Mouse (Mus musculus) lung, postnatal 14 days (tissue): ENCODE results near the gene Rbm15.

Source experiments
- DNase-seq: peaks from one replicate; pipeline ENCODE4 v3.0.0; 2021

The Rbm15 gene

DNA sequence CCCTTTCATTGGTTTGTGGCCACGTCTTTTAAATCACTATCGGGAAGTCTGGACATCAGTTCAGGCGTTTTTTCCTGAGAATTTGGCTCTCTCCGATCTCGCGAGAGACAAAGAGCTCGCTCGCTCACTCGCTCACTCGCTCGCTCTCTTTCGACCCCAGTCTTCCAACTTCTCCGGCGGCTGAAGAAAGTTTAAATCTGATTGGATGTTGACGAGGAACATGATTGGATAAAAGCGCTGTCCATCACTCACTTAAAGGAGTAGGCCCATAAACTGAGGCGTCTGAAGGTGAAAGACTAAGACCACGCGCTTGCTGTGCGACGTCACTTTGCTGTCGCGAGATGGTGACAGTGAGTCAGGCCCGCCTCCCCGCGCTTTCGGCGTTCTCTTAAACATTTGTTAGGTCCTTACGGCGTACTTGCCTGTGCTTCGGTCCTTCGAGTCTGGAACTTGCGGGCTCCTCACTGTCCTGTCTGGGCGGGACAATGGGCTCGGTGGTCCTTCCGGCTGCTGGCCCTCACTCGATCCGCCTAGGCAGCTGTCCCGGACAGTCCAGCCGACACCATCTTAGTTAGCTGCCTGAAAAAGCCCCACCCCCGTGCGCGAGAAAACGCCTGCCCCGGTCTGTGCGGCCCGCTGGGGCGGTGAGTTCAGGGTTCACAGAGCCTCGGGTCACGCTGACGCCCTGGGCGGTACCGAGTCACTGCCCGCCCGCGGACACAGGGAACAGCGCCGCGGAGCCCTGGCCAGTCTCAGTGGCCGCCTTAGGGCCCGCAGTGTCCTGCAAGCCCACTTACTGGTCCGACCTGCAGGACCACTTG lies at the start of gene Rbm15:
Gene Rbm15, minus strand, starts transcription at position 293 of the 821 bp plus-strand sequence.
- DNase-seq: peak; percentile 97

DNA sequence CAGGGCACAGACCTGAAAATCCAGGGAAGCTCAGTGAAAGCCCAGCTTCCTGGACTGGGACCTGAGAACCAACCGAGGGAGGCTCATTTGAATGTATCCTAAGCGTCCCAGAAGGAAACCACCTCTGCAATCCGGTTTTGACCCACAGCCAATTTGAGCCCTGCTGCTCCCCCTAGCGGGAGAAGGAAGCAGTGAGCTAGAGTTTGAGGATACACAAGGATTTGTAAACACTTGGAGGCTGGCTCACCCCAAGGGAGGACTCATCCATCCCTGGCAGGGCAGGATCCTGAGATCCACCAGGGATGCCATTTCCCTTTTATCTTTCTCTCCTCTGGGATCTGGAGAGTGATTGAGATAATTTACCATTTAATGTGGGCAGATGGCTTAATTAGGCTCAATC lies 45.9 kb upstream of the Rbm15 start:
- peak; percentile 73 for DNase-seq

GRCm38 (mm10) chr3:107378626-107379025 lies 45.2 kb upstream of the Rbm15 start:
- DNase-seq: no peak

DNA sequence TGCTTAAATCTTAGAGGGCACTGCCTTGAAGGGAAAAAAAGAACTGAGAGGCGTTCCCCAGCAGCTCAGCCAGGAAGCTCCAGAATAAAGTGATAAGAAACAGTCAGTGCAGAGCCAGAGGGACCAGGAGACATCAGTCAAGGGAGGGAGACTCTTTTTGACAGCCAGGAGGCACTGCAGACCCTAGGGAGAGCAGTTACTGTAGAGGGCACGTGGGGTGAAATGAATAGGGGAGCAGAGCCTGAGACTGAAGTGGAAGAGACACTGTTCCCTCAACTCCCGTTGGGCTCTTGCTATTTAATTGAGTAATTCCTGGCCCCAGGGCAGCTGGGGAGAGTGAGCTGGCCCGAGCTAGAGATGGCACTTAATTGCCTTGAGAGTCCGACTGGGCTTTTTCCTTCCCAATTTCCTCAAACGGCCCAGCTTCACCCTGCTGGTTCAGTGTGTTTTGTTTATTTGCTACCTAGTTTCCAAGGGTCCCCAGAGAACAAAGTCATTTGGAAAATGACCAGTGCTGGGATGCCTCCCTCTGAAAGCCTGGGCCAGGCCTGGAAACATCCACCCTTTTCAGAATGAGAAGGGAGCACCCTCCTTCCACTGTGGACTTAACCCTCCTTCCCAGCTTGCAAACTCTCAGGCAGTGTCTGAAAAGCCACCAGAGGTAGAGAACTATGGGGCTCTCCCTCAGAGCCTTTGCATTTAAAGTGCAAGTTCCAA lies 41.6 kb upstream of the Rbm15 start:
- no peak for DNase-seq

GRCm38 (mm10) chr3:107369156-107369555 lies 35.7 kb upstream of the Rbm15 start:
- no peak for DNase-seq

- no peak for DNase-seq
Observed at GRCm38 (mm10) chr3:107367938-107368599, 34.6 kb upstream of the Rbm15 start.

DNA sequence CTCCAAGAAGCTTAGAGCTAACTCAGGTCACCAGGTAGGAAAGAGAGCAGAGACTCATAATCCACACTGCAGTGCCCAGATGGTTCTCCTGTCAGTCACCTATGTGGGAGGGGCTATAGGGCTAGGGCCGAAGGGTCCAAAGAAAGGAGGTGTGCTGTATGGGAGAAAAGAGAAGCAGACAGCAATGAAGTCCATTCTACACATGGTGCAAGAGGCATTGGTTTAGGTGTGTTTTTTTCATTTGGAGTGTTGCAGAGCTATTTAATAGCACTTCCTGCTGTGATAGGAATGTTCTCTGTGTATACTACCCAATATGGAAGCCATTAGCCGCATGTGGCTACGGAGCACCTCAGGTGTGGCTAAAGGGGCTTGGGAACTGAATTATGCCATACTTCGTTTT lies 31.9 kb upstream of the Rbm15 start:
- no peak for DNase-seq

- DNase-seq: no peak
Observed at GRCm38 (mm10) chr3:107363391-107363790, 29.9 kb upstream of the Rbm15 start.

DNA sequence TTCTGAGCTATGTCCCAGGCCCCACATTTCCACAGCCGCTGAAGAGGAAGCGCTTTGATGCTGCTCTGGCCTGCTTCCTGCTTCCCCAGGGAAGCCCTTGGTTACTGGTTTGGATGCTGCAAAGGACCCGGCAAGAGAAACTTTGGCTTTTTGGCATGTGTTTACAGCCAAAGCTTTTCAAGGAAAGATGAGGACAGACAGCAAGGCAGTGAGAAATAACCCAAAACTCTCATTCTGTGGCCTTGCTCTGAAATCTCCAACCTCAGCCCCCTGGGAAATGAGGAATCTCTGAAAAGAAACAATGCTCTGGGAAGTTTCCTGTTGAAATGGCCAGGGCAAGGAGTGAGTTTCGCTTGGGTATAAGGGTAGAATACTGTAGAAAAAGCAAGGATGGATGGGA lies 26.9 kb upstream of the Rbm15 start:
- no peak for DNase-seq

GRCm38 (mm10) chr3:107357700-107358234 lies 24.3 kb upstream of the Rbm15 start:
- DNase-seq: no peak

GRCm38 (mm10) chr3:107356964-107357441 lies 23.5 kb upstream of the Rbm15 start:
- DNase-seq: peak; percentile 83

DNA sequence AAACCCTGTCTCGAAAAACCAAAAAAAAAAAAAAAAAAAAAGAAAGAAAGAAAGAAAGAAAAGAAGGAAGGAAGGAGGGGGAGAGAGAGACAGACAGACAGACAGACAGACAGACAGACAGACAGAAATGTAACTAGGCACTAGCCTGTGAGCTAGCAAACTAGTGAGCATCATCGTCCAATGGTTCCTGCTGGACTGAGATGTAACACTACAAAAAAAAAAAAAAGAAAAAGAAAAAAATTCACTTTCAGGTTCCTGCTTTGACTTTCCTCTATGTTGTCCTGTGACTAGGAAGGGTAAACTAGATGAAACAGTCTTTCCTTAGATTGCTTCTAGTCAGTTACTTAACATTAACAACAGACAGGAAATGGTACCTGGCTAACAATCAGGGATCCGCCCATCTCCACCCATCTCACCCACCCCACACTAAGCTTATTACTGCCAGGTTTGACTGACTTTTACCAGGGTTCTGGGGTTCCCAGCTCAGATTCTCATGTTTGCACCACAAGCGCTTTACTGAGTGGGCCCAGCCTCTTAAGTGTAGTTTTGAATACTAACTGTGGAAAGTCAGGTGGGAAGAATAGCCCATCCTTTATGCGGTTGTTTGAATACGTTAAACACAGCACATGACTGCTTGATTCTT lies 22.3 kb upstream of the Rbm15 start:
- no peak for DNase-seq

DNA sequence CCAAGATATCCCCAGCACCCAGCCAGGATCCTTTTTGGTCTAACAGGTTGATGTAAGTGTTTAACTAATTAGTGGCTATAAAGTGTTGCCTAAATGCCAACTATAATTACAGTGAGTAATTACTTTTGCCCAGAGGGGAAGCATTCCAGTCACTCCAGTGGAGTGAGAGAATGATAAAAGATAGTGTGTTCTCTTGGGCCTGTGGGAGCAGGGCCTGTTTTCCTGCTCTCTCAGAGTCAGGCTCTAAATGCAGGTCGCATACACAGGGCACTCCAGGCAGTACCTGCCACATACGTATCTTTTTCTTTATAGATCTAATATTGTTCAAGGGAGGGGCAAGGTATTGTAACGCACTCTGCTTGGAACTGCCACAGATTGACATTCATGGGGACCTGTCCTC lies 18.2 kb upstream of the Rbm15 start:
- no peak for DNase-seq

DNA sequence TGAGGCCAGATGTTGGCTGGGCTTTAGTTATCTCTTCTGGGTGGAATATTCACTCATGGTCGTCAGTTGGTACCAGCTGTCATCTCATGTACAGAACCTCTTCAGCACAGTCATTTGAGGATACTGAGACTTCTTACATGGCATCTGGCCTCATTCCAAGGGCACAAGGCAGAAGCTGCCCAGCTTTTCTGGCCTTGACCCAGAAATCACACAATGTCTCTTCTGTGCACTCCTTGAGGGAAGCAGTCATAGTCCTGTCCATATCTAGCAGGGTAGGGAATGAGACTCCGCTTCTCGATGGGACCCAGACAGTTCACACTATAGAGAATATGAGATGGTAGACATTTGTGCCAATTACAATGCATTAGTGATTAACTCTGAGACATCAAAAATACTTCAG lies 15.5 kb upstream of the Rbm15 start:
- DNase-seq: no peak

- DNase-seq: no peak
Observed at GRCm38 (mm10) chr3:107345033-107345725, 11.7 kb upstream of the Rbm15 start.

- DNase-seq: no peak
Observed at GRCm38 (mm10) chr3:107343971-107344370, 10.5 kb upstream of the Rbm15 start.

DNA sequence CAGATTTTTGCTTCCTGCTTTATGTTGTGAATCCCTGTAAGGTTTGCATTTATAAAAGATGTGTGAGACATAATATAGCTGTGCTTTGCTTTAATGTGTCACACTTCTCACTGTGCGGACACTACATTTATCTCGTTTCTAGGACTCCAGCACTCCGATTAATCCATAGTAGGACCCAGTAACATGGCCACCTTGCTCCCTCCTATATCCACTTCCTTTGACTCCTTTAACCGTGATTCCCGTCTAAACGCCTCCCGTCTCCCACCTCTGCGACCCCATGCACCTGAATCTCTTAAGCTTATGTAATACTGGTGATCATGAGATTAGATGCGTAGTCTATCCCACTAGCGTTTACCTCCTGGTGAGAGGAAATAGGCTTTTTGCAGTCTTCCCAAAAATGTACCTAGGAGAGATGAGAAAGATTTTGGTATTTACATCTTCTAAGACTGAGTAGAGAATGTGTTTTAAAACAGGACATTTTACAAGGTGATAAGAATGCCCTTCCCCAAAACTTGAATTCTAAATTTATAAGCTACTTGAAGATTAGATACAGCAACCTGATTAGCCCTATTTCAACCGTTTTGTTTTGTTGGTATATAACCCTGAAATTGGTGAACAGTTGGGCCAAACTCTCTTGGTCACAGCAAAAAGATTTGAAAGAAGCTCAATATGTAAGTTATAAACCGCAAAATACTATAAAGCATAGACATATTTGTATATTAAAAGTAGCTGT lies 895 bp upstream of the Rbm15 start:
- DNase-seq: no peak

DNA sequence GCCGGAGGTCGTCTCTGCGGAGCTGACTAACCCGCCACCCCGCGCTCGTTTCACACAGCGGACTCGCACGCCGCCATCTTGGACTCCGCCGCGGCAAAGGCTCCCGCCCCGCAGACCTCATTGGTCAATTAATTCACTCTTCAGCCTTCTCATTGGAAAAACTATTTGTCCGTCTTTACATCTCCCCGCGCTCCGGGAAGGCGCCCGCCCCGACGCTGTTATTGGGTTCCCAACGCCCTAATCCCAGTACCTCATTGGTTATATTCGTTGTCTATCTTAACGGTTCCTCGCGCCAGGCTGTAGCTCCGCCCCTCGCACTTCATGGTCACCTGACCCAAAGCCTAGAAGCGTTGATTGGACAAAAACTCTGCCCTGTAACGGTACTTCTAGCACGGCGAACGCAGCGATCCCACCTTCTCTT lies 503 bp downstream of the Rbm15 start:
- DNase-seq: peak; percentile 93

DNA sequence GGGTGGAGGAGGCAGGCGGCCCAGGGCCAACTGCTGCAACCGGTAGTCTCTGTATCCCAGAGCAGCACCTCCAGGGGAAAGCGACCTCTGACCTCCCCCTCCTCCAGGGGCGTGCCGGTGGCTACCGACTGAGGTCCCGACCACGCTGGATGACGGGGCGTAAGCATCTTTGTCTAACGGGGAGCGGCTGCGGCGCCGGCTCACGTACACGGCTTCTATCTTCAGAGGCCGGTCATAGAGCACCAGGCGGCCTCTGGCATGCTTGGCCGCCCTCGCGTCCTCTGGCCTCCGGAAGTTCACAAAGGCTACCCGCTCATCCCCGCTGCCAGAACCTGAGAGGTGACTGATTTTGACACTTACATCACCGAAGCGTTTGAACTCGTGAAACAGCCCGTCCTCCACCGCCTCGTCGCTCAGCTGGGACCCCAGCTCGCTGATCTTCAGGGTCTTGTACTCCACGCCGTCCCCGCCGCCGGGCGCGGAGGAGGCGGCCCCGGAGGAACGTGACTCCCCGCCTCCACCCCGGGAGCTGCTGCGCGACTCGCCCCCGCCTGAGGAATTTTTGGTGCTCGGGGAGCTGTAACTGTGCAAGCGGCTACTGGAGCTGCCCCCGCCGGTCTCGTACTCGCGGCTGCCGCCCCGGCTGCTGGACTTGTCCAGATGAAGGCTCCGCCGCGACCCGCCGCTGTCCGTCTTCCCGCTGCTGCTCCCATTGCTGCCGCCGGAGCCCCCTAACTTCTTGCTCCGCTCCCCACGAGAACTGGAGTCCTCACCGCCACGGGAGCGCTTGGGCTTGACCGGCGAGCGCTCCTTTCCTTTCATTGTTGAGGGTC lies 1.1 kb downstream of the Rbm15 start:
- DNase-seq: no peak

DNA sequence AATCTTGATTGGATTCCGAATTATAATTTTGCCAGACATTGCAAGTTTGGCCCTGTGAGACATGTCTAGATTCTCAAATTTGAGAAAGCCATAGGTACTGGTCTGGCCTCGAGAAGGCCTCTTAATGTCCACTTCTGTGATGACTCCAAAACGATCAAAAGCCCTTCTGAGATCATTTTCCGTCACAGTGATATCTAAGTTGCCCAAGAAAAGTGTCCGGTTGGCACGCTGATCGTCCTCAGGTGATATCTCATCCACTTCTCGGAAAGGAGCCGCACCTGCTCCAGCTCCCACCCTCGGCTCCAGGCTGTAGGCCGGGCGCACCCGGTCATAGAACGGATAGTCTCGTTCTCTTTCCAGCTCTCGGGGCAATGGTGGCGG lies 1.7 kb downstream of the Rbm15 start:
- no peak for DNase-seq
